Mouse (Mus musculus) layer of hippocampus, adult 6 months (tissue): ENCODE data around the gene Enox2. TPM values are rescaled to one million over a fixed set of nuclear protein-coding genes. Genes with fewer than 3 reads are reported as not detected.

Experiments used
- long read RNA-seq, 2 experiments: library from polyadenylated mRNA; unstranded; transcript quantifications; one replicate each; pipeline ENCODE4 v2.0.0; 2019 to 2020
- polyA plus RNA-seq: library from polyadenylated mRNA; unstranded; fragments of <200 nt; fragmentation: Nextera tagmentation; gene quantifications from 2 replicates; pipeline ENCODE4 v1.2.3, GENCODE M21; 2021

Gene Enox2
- 5.4 and 5.9 TPM in 2 replicates for polyA plus RNA-seq
- long read RNA-seq, experiment 1, partial matches to known transcripts = 5 of 9 reads
- long read RNA-seq, experiment 1, other reads (novel, unspliced or antisense) = 3 of 9 reads
- long read RNA-seq, experiment 2, partial matches to known transcripts = 7 of 42 reads
- long read RNA-seq, experiment 2, other reads (novel, unspliced or antisense) = 31 of 42 reads

GRCm38 (mm10) chrX:49287700-49288563 lies at the start of gene Enox2:
Gene Enox2 (minus strand): TSS chrX:49288259.

Other genes starting within 250 kb of the Enox2 start
- gene Arhgap36, start 175.7 kb upstream of the Enox2 start, polyA plus RNA-seq = 0.70 and 1.3 TPM in 2 replicates